Mouse (Mus musculus) intestine, embryonic 15.5 days (tissue): ENCODE data around the gene Ncbp3. TPM values are rescaled to one million over a fixed set of nuclear protein-coding genes. Genes with fewer than 3 reads are reported as not detected.
"Not testable (repeated sequence)": the region's sequence is repeated elsewhere in the genome, so short reads cannot be mapped to it uniquely, and the experiment has no call there.

ENCODE experiments used
- ATAC-seq: fragments of 200-750 bp; cut with Nextera tagmentation; 2 replicates; pipeline ENCODE4 v1.8.0; 2017; ENCODE audit warnings: moderate TSS enrichment, moderate library complexity
- H3K27ac ChIP-seq: fragments of 300-500 bp; sonication (generic); 2 replicates; pipeline ENCODE4 v1.5.1; 2015; ENCODE audit warnings: mild to moderate bottlenecking, inconsistent platforms
- H3K27me3 ChIP-seq: fragments of 300-500 bp; sonication (generic); replicated peaks from 2 replicates; pipeline ENCODE4 v1.6.1; 2015; ENCODE audit warnings: inconsistent platforms
- H3K36me3 ChIP-seq: fragments of 300-500 bp; sonication (generic); 2 replicates; pipeline ENCODE4 v1.6.1; 2015; ENCODE audit warnings: inconsistent platforms
- H3K4me1 ChIP-seq: fragments of 300-500 bp; sonication (generic); replicated peaks from 2 replicates; pipeline ENCODE4 v1.6.1; 2015; ENCODE audit warnings: inconsistent platforms
- H3K4me2 ChIP-seq: fragments of 300-500 bp; sonication (generic); replicated peaks from 2 replicates; pipeline ENCODE4 v1.6.1; 2015; ENCODE audit warnings: mild to moderate bottlenecking, inconsistent platforms
- H3K4me3 ChIP-seq: fragments of 300-500 bp; sonication (generic); replicated peaks from 2 replicates; pipeline ENCODE4 v1.5.1; 2015; ENCODE audit warnings: inconsistent platforms
- H3K9ac ChIP-seq: fragments of 300-500 bp; sonication (generic); 2 replicates; pipeline ENCODE4 v1.6.1; 2015; ENCODE audit warnings: inconsistent platforms
- H3K9me3 ChIP-seq: fragments of 300-500 bp; sonication (generic); 2 replicates; pipeline ENCODE4 v1.6.1; 2016; ENCODE audit warnings: inconsistent platforms
- WGBS: fragments of 180-500 bp; shearing (Covaris S2); methylation state at CpG from one replicate; pipeline ENCODE4 v1.1.7; 2015; 5-methylcytosine and 5-hydroxymethylcytosine counted together
- polyA plus RNA-seq: library from polyadenylated mRNA; unstranded; fragments of >200 nt; fragmentation: Nextera tagmentation; extraction: Ambion mirVana; gene quantifications from 2 replicates; pipeline ENCODE4 v1.2.1, GENCODE M21; 2015

Ncbp3 gene
- polyA plus RNA-seq, 1 experiment from 2014 or later: 9.3 TPM

- no peak overlapping the region for H3K4me2 ChIP-seq
- H3K4me1 ChIP-seq: no peaks in the 10 kb centered on the region
- 74% methylated on average over 11 of the region's 11 CpGs for whole genome bisulfite sequencing
- H3K27ac ChIP-seq: no peak overlapping the region
- H3K27me3 ChIP-seq: no peaks in the 10 kb centered on the region
- no peak for ATAC-seq
- no peak overlapping the region for H3K9ac ChIP-seq
- no peaks in the 10 kb centered on the region for H3K36me3 ChIP-seq
- no peaks in the 10 kb centered on the region for H3K9me3 ChIP-seq
- no peak overlapping the region for H3K4me3 ChIP-seq
Measured at GRCm38 (mm10) chr11:73094231-73094995, 46.8 kb downstream of the Ncbp3 start.

GRCm38 (mm10) chr11:73098860-73099259 lies 51.3 kb downstream of the Ncbp3 start:
- no peaks in the 10 kb centered on the region for H3K36me3 ChIP-seq
- H3K4me2 ChIP-seq: no peak overlapping the region
- H3K27me3 ChIP-seq: no peaks in the 10 kb centered on the region
- 63% methylated on average over 5 of the region's 5 CpGs for WGBS
- ATAC-seq: no peak
- H3K4me1 ChIP-seq: no peaks in the 10 kb centered on the region
- no peak overlapping the region for H3K27ac ChIP-seq
- no peak overlapping the region for H3K9ac ChIP-seq
- H3K9me3 ChIP-seq: no peaks in the 10 kb centered on the region
- no peak overlapping the region for H3K4me3 ChIP-seq

- Histone ChIP-seq H3K9me3 (no peaks in the 10 kb centered on the region), H3K4me3 (no peak overlapping the region), H3K4me2 (no peak overlapping the region), H3K4me1 (no peaks in the 10 kb centered on the region), H3K36me3 (no peaks in the 10 kb centered on the region), H3K9ac (no peak overlapping the region), H3K27me3 (no peaks in the 10 kb centered on the region), H3K27ac (no peak overlapping the region)
- 73% methylated on average over 14 of the region's 14 CpGs for WGBS
- ATAC-seq: no peak
Measured at GRCm38 (mm10) chr11:73099976-73100750, 52.6 kb downstream of the Ncbp3 start.

- Histone ChIP-seq H3K4me3 (no peak overlapping the region), H3K27ac (no peak overlapping the region), H3K9ac (no peak overlapping the region), H3K4me1 (no peaks in the 10 kb centered on the region), H3K4me2 (no peak overlapping the region), H3K9me3 (no peaks in the 10 kb centered on the region), H3K36me3 (no peaks in the 10 kb centered on the region), H3K27me3 (no peaks in the 10 kb centered on the region)
- 83% methylated on average over 4 of the region's 4 CpGs for WGBS
- no peak for ATAC-seq
Measured at GRCm38 (mm10) chr11:73101308-73101707, 53.7 kb downstream of the Ncbp3 start.

GRCm38 (mm10) chr11:73105246-73105645 lies 57.7 kb downstream of the Ncbp3 start:
- Histone ChIP-seq H3K9me3 (no peaks in the 10 kb centered on the region), H3K9ac (no peak overlapping the region), H3K4me1 (no peaks in the 10 kb centered on the region), H3K36me3 (no peaks in the 10 kb centered on the region), H3K4me3 (no peak overlapping the region), H3K4me2 (no peak overlapping the region), H3K27ac (no peak overlapping the region), H3K27me3 (no peaks in the 10 kb centered on the region)
- no peak for ATAC-seq
- WGBS: 64% methylated on average over 3 of the region's 3 CpGs

- not testable (repeated sequence) for H3K9ac ChIP-seq, H3K36me3 ChIP-seq, H3K4me3 ChIP-seq, ATAC-seq, H3K27me3 ChIP-seq, H3K4me2 ChIP-seq, H3K27ac ChIP-seq, H3K4me1 ChIP-seq, H3K9me3 ChIP-seq
- WGBS: 32% methylated on average over 3 of the region's 3 CpGs
Measured at GRCm38 (mm10) chr11:73107358-73107757, 59.8 kb downstream of the Ncbp3 start.

GRCm38 (mm10) chr11:73108195-73108897 lies 60.8 kb downstream of the Ncbp3 start:
- no peak overlapping the region for H3K4me2 ChIP-seq
- WGBS: 75% methylated on average over 5 of the region's 5 CpGs
- no peak overlapping the region for H3K27ac ChIP-seq
- no peak overlapping the region for H3K4me3 ChIP-seq
- no peak for ATAC-seq
- H3K9ac ChIP-seq: no peak overlapping the region
- no peaks in the 10 kb centered on the region for H3K27me3 ChIP-seq
- no peaks in the 10 kb centered on the region for H3K36me3 ChIP-seq
- H3K4me1 ChIP-seq: no peaks in the 10 kb centered on the region
- no peaks in the 10 kb centered on the region for H3K9me3 ChIP-seq

- H3K4me2 ChIP-seq: no peak overlapping the region
- H3K9me3 ChIP-seq: no peaks in the 10 kb centered on the region
- H3K27me3 ChIP-seq: no peaks in the 10 kb centered on the region
- H3K9ac ChIP-seq: no peak overlapping the region
- no peaks in the 10 kb centered on the region for H3K4me1 ChIP-seq
- no peak for ATAC-seq
- WGBS: 75% methylated on average over 14 of the region's 14 CpGs
- no peaks in the 10 kb centered on the region for H3K36me3 ChIP-seq
- H3K4me3 ChIP-seq: no peak overlapping the region
- no peak overlapping the region for H3K27ac ChIP-seq
Measured at GRCm38 (mm10) chr11:73108898-73109625, 61.5 kb downstream of the Ncbp3 start.

GRCm38 (mm10) chr11:73109941-73110340 lies 62.4 kb downstream of the Ncbp3 start:
- no peak for ATAC-seq
- H3K27me3 ChIP-seq: no peaks in the 10 kb centered on the region
- H3K4me2 ChIP-seq: no peak overlapping the region
- no peaks in the 10 kb centered on the region for H3K4me1 ChIP-seq
- H3K36me3 ChIP-seq: no peaks in the 10 kb centered on the region
- no peak overlapping the region; the same call in 1 of the 2 replicates for H3K9ac ChIP-seq
- H3K27ac ChIP-seq: no peak overlapping the region
- H3K4me3 ChIP-seq: no peak overlapping the region
- WGBS: 87% methylated on average over 3 of the region's 3 CpGs
- H3K9me3 ChIP-seq: no peaks in the 10 kb centered on the region

GRCm38 (mm10) chr11:73111414-73111813 lies 63.8 kb downstream of the Ncbp3 start:
- 70% methylated on average over 6 of the region's 6 CpGs for WGBS
- no peak for ATAC-seq
- no peaks in the 10 kb centered on the region for H3K27me3 ChIP-seq

GRCm38 (mm10) chr11:73126495-73126894 lies 78.9 kb downstream of the Ncbp3 start:
- H3K4me1 ChIP-seq: no peaks in the 10 kb centered on the region
- H3K27ac ChIP-seq: no peak overlapping the region
- no peak overlapping the region for H3K9ac ChIP-seq
- H3K4me2 ChIP-seq: no peak overlapping the region
- H3K36me3 ChIP-seq: no peaks in the 10 kb centered on the region
- 87% methylated on average over 6 of the region's 6 CpGs for WGBS
- no peak overlapping the region for H3K4me3 ChIP-seq
- no peak for ATAC-seq
- H3K9me3 ChIP-seq: no peaks in the 10 kb centered on the region
- H3K27me3 ChIP-seq: no peaks in the 10 kb centered on the region

More at GRCm38 (mm10) chr11:73111414-73111813, 63.8 kb downstream of the Ncbp3 start:
- H3K4me3 ChIP-seq: no peak overlapping the region
- H3K4me1 ChIP-seq: no peaks in the 10 kb centered on the region
- no peak overlapping the region for H3K9ac ChIP-seq
- H3K36me3 ChIP-seq: no peaks in the 10 kb centered on the region
- H3K4me2 ChIP-seq: no peak overlapping the region
- no peak overlapping the region for H3K27ac ChIP-seq
- no peaks in the 10 kb centered on the region for H3K9me3 ChIP-seq

GRCm38 (mm10) chr11:73131020-73131419 lies 83.4 kb downstream of the Ncbp3 start:
- no peak overlapping the region for H3K4me2 ChIP-seq
- ATAC-seq: no peak
- no peaks in the 10 kb centered on the region for H3K9me3 ChIP-seq
- WGBS: 73% methylated on average over 7 of the region's 7 CpGs
- no peak overlapping the region for H3K27ac ChIP-seq
- no peak overlapping the region for H3K4me3 ChIP-seq
- no peak overlapping the region for H3K9ac ChIP-seq
- no peaks in the 10 kb centered on the region for H3K27me3 ChIP-seq
- H3K4me1 ChIP-seq: peaks cover 3% of the 10 kb centered on the region; the same call in 1 of the 2 replicates
- H3K36me3 ChIP-seq: peaks cover 9% of the 10 kb centered on the region; the same call in 1 of the 2 replicates
